Mouse (Mus musculus) heart, postnatal 0 days (tissue): ENCODE results near the gene Selenom. TPM values are rescaled to one million over a fixed set of nuclear protein-coding genes. Genes with fewer than 3 reads are reported as not detected.

Experiments
- ATAC-seq: fragments of 200-750 bp; cut with Nextera tagmentation; 2 replicates; pipeline ENCODE4 v1.8.0; 2017; ENCODE audit warnings: low read depth, moderate number of reproducible peaks, moderate library complexity; ENCODE audit not compliant: insufficient read depth
- DNase-seq: peaks from one replicate; pipeline ENCODE4 v3.0.0-alpha.2; 2016; ENCODE audit warnings: low spot score
- H3K27ac ChIP-seq: fragments of 300-500 bp; sonication (generic); 2 replicates; pipeline ENCODE4 v1.5.1; 2014; ENCODE audit warnings: low read depth, mild to moderate bottlenecking
- H3K27me3 ChIP-seq: fragments of 300-500 bp; sonication (generic); 2 replicates; pipeline ENCODE4 v1.6.1; 2014; ENCODE audit warnings: low read length, mixed read lengths; ENCODE audit not compliant: control insufficient read depth, insufficient read depth
- H3K36me3 ChIP-seq: fragments of 300-500 bp; sonication (generic); replicated peaks from 2 replicates; pipeline ENCODE4 v1.6.1; 2014; ENCODE audit warnings: low read length, mixed read lengths; ENCODE audit not compliant: control insufficient read depth, insufficient read depth
- H3K4me1 ChIP-seq: fragments of 300-500 bp; sonication (generic); 2 replicates; pipeline ENCODE4 v1.6.1; 2014; ENCODE audit warnings: antibody characterized with exemption; ENCODE audit not compliant: control insufficient read depth, insufficient read depth
- H3K4me2 ChIP-seq: fragments of 300-500 bp; sonication (generic); 2 replicates; pipeline ENCODE4 v1.6.1; 2014; ENCODE audit warnings: low read depth, mild to moderate bottlenecking, low read length, moderate library complexity
- H3K4me3 ChIP-seq: fragments of 300-500 bp; sonication (generic); 2 replicates; pipeline ENCODE4 v1.5.1; 2014; ENCODE audit warnings: low read depth, low read length
- H3K9ac ChIP-seq: fragments of 300-500 bp; sonication (generic); replicated peaks from 2 replicates; pipeline ENCODE4 v1.6.1; 2014; ENCODE audit warnings: low read depth, low read length, mixed read lengths
- H3K9me3 ChIP-seq: fragments of 300-500 bp; sonication (generic); replicated peaks from 2 replicates; pipeline ENCODE4 v1.6.1; 2016; ENCODE audit warnings: low read length; ENCODE audit not compliant: control insufficient read depth
- CTCF ChIP-seq: IDR thresholded peaks from 2 replicates; pipeline ENCODE4 v1.5.1; 2016; ENCODE audit warnings: antibody characterized with exemption, control low read depth, low read depth
- EP300 ChIP-seq: IDR thresholded peaks from 2 replicates; pipeline ENCODE4 v1.6.1; 2016; ENCODE audit warnings: antibody characterized with exemption, low read depth
- WGBS: fragments of 180-500 bp; shearing (Covaris S2); extraction: QIAGEN DNeasy Blood & Tissue Kit; methylation state at CpG from one replicate; pipeline ENCODE4 v1.1.7; 2014; 5-methylcytosine and 5-hydroxymethylcytosine counted together
- polyA plus RNA-seq: library from polyadenylated mRNA; unstranded; fragments of >200 nt; fragmentation: Nextera tagmentation; extraction: Ambion mirVana; gene quantifications from 2 replicates; pipeline ENCODE4 v1.2.1, GENCODE M21; 2015
- total RNA-seq: library from RNA; depleted of rRNA; stranded (reverse); fragments of >200 nt; gene quantifications from 2 replicates; pipeline ENCODE4 v1.2.3, GENCODE M21; 2014; ENCODE audit warnings: low replicate concordance

Selenom gene
- total and polyA plus RNA-seq, 2 experiments from 2014 or later: 129 to 147 TPM

- H3K36me3 ChIP-seq: peaks cover 12% of the 10 kb centered on the region
- H3K9ac ChIP-seq: peak overlapping the region; percentile 54; the same call in 1 of the 2 replicates
- no peak for TF ChIP-seq CTCF
- no peak for TF ChIP-seq EP300
- DNase-seq (no peak), ATAC-seq (no peak)
- 80% methylated on average over 3 of the region's 3 CpGs for WGBS
- H3K4me3 ChIP-seq: peak overlapping the region; percentile 58
- H3K9me3 ChIP-seq: no peaks in the 10 kb centered on the region
- no peaks in the 10 kb centered on the region for H3K27me3 ChIP-seq
- H3K27ac ChIP-seq: peak overlapping the region; percentile 64
- H3K4me1 ChIP-seq: peaks cover 18% of the 10 kb centered on the region
- peak overlapping the region; percentile 72 for H3K4me2 ChIP-seq
Observed at GRCm38 (mm10) chr11:3537711-3538110, 23.2 kb downstream of the Selenom start.

- peak overlapping the region; percentile 64 for H3K27ac ChIP-seq
- no peaks in the 10 kb centered on the region for H3K27me3 ChIP-seq
- ATAC-seq (no peak), DNase-seq (no peak)
- H3K4me3 ChIP-seq: peak overlapping the region; percentile 58
- H3K4me1 ChIP-seq: peaks cover 18% of the 10 kb centered on the region
- no peak for TF ChIP-seq CTCF
- TF ChIP-seq EP300: no peak
- peaks cover 5% of the 10 kb centered on the region; the same call in 1 of the 2 replicates for H3K36me3 ChIP-seq
- peak overlapping the region; percentile 54 for H3K9ac ChIP-seq
- H3K4me2 ChIP-seq: peak overlapping the region; percentile 72
- WGBS: 42% methylated on average over 4 of the region's 4 CpGs
- H3K9me3 ChIP-seq: no peaks in the 10 kb centered on the region
Observed at GRCm38 (mm10) chr11:3538341-3538740, 23.9 kb downstream of the Selenom start.

GRCm38 (mm10) chr11:3539111-3539825 is 24.8 kb downstream of the Selenom start:
- Histone ChIP-seq H3K9ac (peak overlapping the region; percentile 54), H3K4me2 (peak overlapping the region; percentile 72), H3K27ac (peak overlapping the region; percentile 64), H3K4me3 (peak overlapping the region; percentile 58), H3K4me1 (peaks cover 18% of the 10 kb centered on the region), H3K9me3 (no peaks in the 10 kb centered on the region), H3K36me3 (no peaks in the 10 kb centered on the region), H3K27me3 (no peaks in the 10 kb centered on the region)
- DNase-seq: peak; percentile 97
- TF ChIP-seq EP300: no peak
- TF ChIP-seq CTCF: no peak; the same call in 1 of the 2 replicates
- 3% methylated on average over 33 of the region's 33 CpGs for WGBS
- ATAC-seq: peak; percentile 80

- Histone ChIP-seq H3K4me2 (peak overlapping the region; percentile 72), H3K27ac (no peak overlapping the region), H3K4me1 (peaks cover 16% of the 10 kb centered on the region), H3K27me3 (no peaks in the 10 kb centered on the region), H3K4me3 (peak overlapping the region; percentile 58), H3K9ac (no peak overlapping the region), H3K9me3 (peaks cover 4% of the 10 kb centered on the region; the same call in 1 of the 2 replicates), H3K36me3 (no peaks in the 10 kb centered on the region)
- no peak for ATAC-seq
- WGBS: 70% methylated on average over 4 of the region's 4 CpGs
- TF ChIP-seq EP300 (no peak), CTCF (no peak)
- DNase-seq: no peak
Observed at GRCm38 (mm10) chr11:3539826-3540196, 25.3 kb downstream of the Selenom start.

- H3K27me3 ChIP-seq: no peaks in the 10 kb centered on the region
- H3K4me2 ChIP-seq: peak within 1 kb of the TSS; percentile 72
- no peak within 1 kb of the TSS for H3K27ac ChIP-seq
- TF ChIP-seq CTCF: no peak
- no peak for TF ChIP-seq EP300
- DNase-seq (no peak), ATAC-seq (no peak)
- H3K9ac ChIP-seq: no peak within 1 kb of the TSS
- H3K4me3 ChIP-seq: peak within 1 kb of the TSS; percentile 58
- H3K36me3 ChIP-seq: no peaks in the 10 kb centered on the region
- H3K4me1 ChIP-seq: peaks cover 14% of the 10 kb centered on the region
- WGBS: 91% methylated on average over 23 of the region's 23 CpGs
- H3K9me3 ChIP-seq: peaks cover 4% of the 10 kb centered on the region; the same call in 1 of the 2 replicates
Observed at GRCm38 (mm10) chr11:3540451-3541085, 26.1 kb downstream of the Selenom start, which contains the start of gene Smtn. TSS of gene Smtn (minus strand) at chr11:3540612.
